Mouse (Mus musculus) erythroblast, embryonic 14.5 days (primary cell): ENCODE measurements around the gene Plekha6. TPM values are rescaled to one million over a fixed set of nuclear protein-coding genes. Genes with fewer than 3 reads are reported as not detected.
A peak's percentile ranks its signal among the peaks of the same experiment; 100 is the strongest.

Source experiments
- H3K27me3 ChIP-seq: 2 replicates; pipeline ENCODE4 v1.6.1; 2012; ENCODE audit warnings: inconsistent platforms; ENCODE audit not compliant: control insufficient read depth
- H3K36me3 ChIP-seq: 2 replicates; pipeline ENCODE4 v1.6.1; 2012; ENCODE audit warnings: mild to moderate bottlenecking, inconsistent platforms; ENCODE audit not compliant: control insufficient read depth
- H3K4me1 ChIP-seq: 2 replicates; pipeline ENCODE4 v1.6.1; 2012; ENCODE audit warnings: inconsistent platforms; ENCODE audit not compliant: control insufficient read depth
- H3K4me3 ChIP-seq: replicated peaks from 2 replicates; pipeline ENCODE3; 2012; ENCODE audit warnings: moderate library complexity, mild to moderate bottlenecking, inconsistent platforms
- H3K9me3 ChIP-seq: 2 replicates; pipeline ENCODE4 v1.6.1; 2012; ENCODE audit warnings: low read length, inconsistent platforms, mixed read lengths; ENCODE audit not compliant: control insufficient read depth
- GATA1 ChIP-seq: IDR thresholded peaks from 2 replicates; pipeline ENCODE4 v1.6.1; 2012; ENCODE audit warnings: low read length, inconsistent platforms, mixed read lengths
- TAL1 ChIP-seq: IDR thresholded peaks from 3 replicates; pipeline ENCODE4 v1.6.1; 2012; ENCODE audit warnings: low read length, inconsistent platforms, mixed read lengths
- polyA plus RNA-seq: library from polyadenylated mRNA; stranded (reverse); fragments of >175 nt; gene quantifications from 2 replicates; pipeline ENCODE4 v1.2.3, GENCODE M21; 2012

The Plekha6 gene
- polyA plus RNA-seq, 1 experiment, result 0.04 TPM

DNA sequence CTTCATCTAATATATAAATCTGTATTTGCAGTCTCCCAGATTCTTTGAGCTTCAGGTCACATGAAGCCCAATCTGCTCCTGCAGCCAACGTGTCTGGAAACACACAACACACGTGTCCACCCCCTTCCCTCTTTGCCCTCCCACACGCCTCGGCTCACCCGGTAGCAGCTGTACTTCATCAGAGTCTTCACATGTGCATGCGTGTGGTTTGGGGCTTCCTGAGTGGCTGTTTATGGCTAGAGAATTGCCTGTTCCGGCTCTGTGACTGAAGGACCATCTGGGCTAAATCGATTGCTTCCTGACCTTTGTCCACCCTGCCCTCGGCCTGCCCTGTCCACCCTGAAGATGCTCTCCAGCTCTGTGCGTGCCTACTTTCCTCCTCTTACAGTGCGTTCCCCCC is 73.7 kb downstream of the Plekha6 start:
- H3K27me3 ChIP-seq, result peaks cover 9% of the 10 kb centered on the region
- peaks cover 12% of the 10 kb centered on the region for H3K4me1 ChIP-seq
- no peak overlapping the region for H3K4me3 ChIP-seq
- H3K36me3 ChIP-seq, result no peaks in the 10 kb centered on the region
- TF ChIP-seq TAL1 (no peak), GATA1 (no peak)
- no peaks in the 10 kb centered on the region for H3K9me3 ChIP-seq

DNA sequence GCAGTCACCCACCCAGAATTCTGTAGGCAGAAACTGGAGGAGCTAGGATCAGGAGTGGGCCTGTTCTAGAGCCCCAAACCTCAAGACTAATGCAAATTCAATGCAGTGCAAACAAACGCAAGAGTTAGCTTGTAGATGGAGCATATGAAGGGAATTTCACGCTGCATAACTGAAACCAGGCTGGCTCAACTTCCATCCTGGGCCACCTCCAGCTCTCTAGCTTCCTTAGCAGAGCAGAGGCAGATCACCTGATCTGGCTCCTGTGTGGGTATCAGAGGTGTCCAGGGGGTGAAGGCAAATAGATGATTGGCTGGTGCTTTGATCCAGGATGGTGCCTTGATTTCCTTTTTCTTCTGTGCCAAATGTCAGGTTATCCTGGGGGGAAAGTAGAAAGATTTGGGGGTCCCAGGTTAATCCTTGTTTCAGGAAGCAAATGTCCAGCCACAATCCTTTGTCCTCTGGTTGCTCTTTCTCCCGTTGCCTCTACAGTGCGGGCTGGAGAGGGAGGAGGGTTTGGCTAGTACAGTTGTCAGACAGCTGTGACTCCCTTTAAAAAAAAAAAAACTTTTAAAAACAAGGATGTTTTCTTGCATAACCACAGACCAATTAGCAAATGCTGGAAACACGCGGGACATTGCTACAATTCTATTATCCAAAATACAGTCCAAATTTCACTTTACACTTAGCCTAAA is 75.3 kb downstream of the Plekha6 start:
- no peak overlapping the region for H3K4me3 ChIP-seq
- H3K9me3 ChIP-seq, result no peaks in the 10 kb centered on the region
- peaks cover 19% of the 10 kb centered on the region for H3K4me1 ChIP-seq
- peaks cover 9% of the 10 kb centered on the region for H3K27me3 ChIP-seq
- TF ChIP-seq GATA1, result no peak
- TF ChIP-seq TAL1, result no peak
- no peaks in the 10 kb centered on the region for H3K36me3 ChIP-seq

- Histone ChIP-seq H3K4me3 (no peak overlapping the region), H3K9me3 (no peaks in the 10 kb centered on the region), H3K27me3 (peaks cover 9% of the 10 kb centered on the region), H3K4me1 (peaks cover 24% of the 10 kb centered on the region), H3K36me3 (no peaks in the 10 kb centered on the region)
- TF ChIP-seq GATA1 (no peak), TAL1 (no peak)
Observed at GRCm38 (mm10) chr1:133239813-133240160, 75.8 kb downstream of the Plekha6 start.

DNA sequence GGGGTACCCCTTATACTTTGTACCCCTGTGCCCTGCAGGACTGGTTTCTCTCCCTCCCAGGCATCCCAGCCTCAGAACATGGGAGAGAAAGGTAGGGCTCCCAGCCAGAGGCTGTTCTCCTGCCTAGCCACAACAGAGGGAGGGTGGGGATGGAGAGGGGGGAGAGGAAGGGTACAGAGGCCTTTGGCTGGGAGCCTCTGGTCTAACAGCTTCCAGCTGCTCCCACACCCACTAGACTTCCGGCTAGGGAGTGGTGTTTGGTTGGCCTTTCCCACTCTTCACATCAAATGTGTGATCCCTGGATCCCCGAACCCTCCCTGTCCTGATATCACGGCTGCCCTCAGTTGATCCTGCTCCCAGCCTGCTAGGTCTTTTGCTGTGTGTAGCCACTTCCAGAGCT is 76.9 kb downstream of the Plekha6 start:
- H3K27me3 ChIP-seq, result peaks cover 9% of the 10 kb centered on the region
- no peaks in the 10 kb centered on the region for H3K36me3 ChIP-seq
- H3K4me1 ChIP-seq, result peaks cover 35% of the 10 kb centered on the region
- H3K9me3 ChIP-seq, result no peaks in the 10 kb centered on the region
- no peak for TF ChIP-seq GATA1
- no peak for TF ChIP-seq TAL1
- H3K4me3 ChIP-seq, result no peak overlapping the region

DNA sequence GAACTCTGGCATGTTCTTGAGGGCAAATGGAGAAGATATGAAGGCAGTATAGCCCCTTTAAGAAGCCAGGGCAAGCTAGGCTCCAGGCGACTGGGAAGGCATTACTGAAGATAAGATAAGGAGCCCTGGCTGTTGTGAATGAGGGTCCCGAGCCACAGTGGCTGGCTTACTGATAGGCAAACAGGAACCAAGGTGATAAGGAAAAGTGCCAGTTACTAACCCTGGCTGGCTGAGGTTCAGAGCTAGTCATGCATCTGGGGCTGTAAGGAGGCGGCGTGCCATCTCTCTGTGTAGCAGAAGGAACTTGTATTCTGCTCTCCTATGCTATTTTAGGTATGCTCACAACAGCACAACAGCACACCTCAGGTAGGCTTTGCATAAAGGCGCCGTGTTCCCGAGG is 80.7 kb downstream of the Plekha6 start:
- Histone ChIP-seq H3K4me3 (peak overlapping the region; percentile 12), H3K36me3 (no peaks in the 10 kb centered on the region), H3K9me3 (no peaks in the 10 kb centered on the region), H3K27me3 (no peaks in the 10 kb centered on the region), H3K4me1 (peaks cover 31% of the 10 kb centered on the region)
- TF ChIP-seq TAL1 (no peak), GATA1 (no peak)

DNA sequence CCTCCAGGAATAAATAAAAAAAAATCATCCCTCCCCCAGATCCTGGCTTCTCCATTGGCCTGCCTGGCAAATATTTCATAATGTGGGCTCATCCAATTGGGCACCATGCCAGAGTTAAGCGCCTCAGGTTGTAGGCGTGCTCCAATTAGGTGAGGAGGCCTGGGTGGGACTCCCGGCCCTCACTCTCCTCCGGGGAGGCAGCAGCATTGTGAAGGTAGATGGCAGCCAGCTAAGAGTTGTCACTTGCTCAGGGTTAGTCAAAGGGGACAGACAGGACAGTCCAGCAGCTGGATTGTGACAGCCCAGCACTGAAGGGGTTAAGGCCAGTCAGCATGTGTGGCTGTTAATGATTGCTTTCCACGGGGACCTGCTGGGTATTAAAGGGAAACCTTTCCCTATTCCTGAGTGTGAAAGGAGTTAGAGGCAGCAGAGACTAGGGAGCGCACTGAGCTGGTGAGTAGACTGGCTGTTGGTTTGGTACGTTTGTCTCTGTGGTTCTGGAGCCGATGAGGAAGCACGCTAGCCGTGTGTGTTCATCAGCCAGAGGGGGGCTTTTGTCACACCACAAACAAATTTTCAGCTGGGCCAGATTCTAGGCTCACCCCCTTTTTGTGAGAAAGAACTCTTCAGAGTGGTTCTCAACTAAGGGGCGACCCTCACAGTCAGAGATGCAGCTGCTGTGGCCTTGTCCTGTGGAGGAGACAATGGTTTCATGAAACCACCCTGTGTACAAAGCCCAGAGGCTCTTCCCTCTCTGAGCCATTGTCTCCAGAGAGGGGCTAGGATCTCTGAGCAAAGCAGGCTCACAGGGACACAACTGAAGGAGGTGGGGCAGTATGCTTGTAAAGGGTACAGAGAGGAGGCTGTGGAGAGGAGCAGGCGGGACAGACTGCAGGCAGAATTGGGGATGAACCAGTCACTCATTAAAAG is 81.9 kb downstream of the Plekha6 start:
- Histone ChIP-seq H3K36me3 (no peaks in the 10 kb centered on the region), H3K4me1 (peaks cover 31% of the 10 kb centered on the region), H3K27me3 (no peaks in the 10 kb centered on the region), H3K4me3 (peak overlapping the region; percentile 12), H3K9me3 (no peaks in the 10 kb centered on the region)
- TF ChIP-seq TAL1, result no peak
- no peak for TF ChIP-seq GATA1

GRCm38 (mm10) chr1:133247189-133247588 is 83.2 kb downstream of the Plekha6 start:
- Histone ChIP-seq H3K4me3 (no peak overlapping the region), H3K4me1 (peaks cover 35% of the 10 kb centered on the region), H3K36me3 (no peaks in the 10 kb centered on the region), H3K27me3 (no peaks in the 10 kb centered on the region), H3K9me3 (no peaks in the 10 kb centered on the region)
- TF ChIP-seq GATA1 (no peak), TAL1 (no peak)

- Histone ChIP-seq H3K36me3 (no peaks in the 10 kb centered on the region), H3K27me3 (0 out of 2 replicates have a peak, but pooled peaks cover 2% of the 10 kb centered on the region), H3K4me3 (no peak overlapping the region), H3K4me1 (peaks cover 16% of the 10 kb centered on the region), H3K9me3 (no peaks in the 10 kb centered on the region)
- TF ChIP-seq GATA1 (no peak), TAL1 (no peak)
Observed at GRCm38 (mm10) chr1:133250761-133251160, 86.8 kb downstream of the Plekha6 start.

DNA sequence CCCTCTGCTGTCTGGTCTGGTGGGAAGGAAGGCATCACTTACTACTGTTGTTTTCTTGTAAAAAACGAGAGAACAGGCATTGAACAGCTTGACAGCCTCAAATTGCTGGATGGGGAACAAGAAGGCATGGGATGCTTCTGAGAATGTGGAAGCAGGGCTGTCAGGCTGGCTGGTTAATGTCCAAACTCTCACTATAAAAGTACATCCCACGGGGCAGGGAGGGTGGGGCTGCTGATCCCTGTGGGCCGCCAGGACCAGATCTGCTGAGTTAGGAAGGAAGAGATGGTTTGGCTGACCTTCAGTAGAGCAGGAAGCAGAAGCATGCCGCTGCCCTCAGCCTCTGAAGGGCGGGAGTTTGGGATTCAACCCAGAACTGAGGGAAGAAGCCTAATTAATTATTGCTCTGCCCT is 87.6 kb downstream of the Plekha6 start:
- Histone ChIP-seq H3K36me3 (no peaks in the 10 kb centered on the region), H3K4me1 (peaks cover 10% of the 10 kb centered on the region), H3K27me3 (peaks cover 5% of the 10 kb centered on the region), H3K9me3 (no peaks in the 10 kb centered on the region), H3K4me3 (no peak overlapping the region)
- TF ChIP-seq GATA1, result no peak
- TF ChIP-seq TAL1, result no peak
